ENCODE assay signal across 11 mouse cellular contexts in genomic region chr11:113763449-113763848, GRCm38 (mm10). TPM values are rescaled to one million over a fixed set of nuclear protein-coding genes. Genes with fewer than 3 reads are reported as not detected.
DNase-seq lines count a peak whose midpoint lies in the region; ATAC-seq lines count a peak whose summit lies in the region.
"Had no signal": no experiment of that assay in that cellular context is flagged by ENCODE, and none has a peak within 500 bp of the region (broad histone marks: within the 10 kb centered on the region; RNA-seq: fewer than 3 reads in every experiment).

No protein-coding gene starts in this region.

- H3K27me3 ChIP-seq in kidney, embryonic 15.5 days = no peaks in the 10 kb centered on the region
- H3K27me3 ChIP-seq in stomach, embryonic 15.5 days (replicated peaks) = no peaks in the 10 kb centered on the region
- no peaks in the 10 kb centered on the region for H3K27me3 ChIP-seq in midbrain, embryonic 10.5 days (ENCODE audit: low read depth, poor library complexity, severe bottlenecking)

- no peak overlapping the region for H3K9ac ChIP-seq in kidney, embryonic 15.5 days
- H3K9ac ChIP-seq in stomach, embryonic 15.5 days = no peak overlapping the region

- H3K27ac ChIP-seq in kidney, embryonic 15.5 days = no peak overlapping the region; the same call in 1 of the 2 replicates
- H3K27ac ChIP-seq in stomach, embryonic 15.5 days = no peak overlapping the region
- H3K27ac ChIP-seq in midbrain, embryonic 10.5 days (replicated peaks) = no peak overlapping the region

- peak; percentile 44; the same call in 1 of the 2 replicates for ATAC-seq in kidney, embryonic 15.5 days (replicated peaks; ENCODE audit: low FRiP score)
- no peak for ATAC-seq in stomach, embryonic 15.5 days (ENCODE audit: insufficient read depth, low FRiP score, low read depth)

- H3K9me3 ChIP-seq in kidney, embryonic 15.5 days (replicated peaks) = no peaks in the 10 kb centered on the region
- H3K9me3 ChIP-seq in stomach, embryonic 15.5 days = no peaks in the 10 kb centered on the region
- H3K9me3 ChIP-seq in midbrain, embryonic 10.5 days (replicated peaks) = no peaks in the 10 kb centered on the region

- DNase-seq in kidney, adult 9 months = no peak
- peak; percentile 51 for DNase-seq in ZHBTc4 (ENCODE audit: low read depth, low spot score)
- DNase-seq in induced T-regulatory cell, adult 2 months (ENCODE audit: low read depth) = peak; percentile 83
- DNase-seq in cerebellum, adult 9-10 months = no peak
- no peak for DNase-seq in midbrain, embryonic 10.5 days (ENCODE audit: low spot score)
- DNase-seq: adrenal gland, postnatal 10 days; cerebellum, adult 11 months; heart, postnatal 14 days had no signal

- H3K4me3 ChIP-seq in kidney, embryonic 15.5 days (replicated peaks) = no peak overlapping the region
- H3K4me3 ChIP-seq in stomach, embryonic 15.5 days (replicated peaks) = no peak overlapping the region
- H3K4me3 ChIP-seq in midbrain, embryonic 10.5 days = no peak overlapping the region
- H3K4me3 ChIP-seq: myocyte had no signal

- 12% methylated on average over 5 of the region's 5 CpGs for WGBS in kidney, embryonic 15.5 days
- WGBS in stomach, embryonic 15.5 days = 21% methylated on average over 5 of the region's 5 CpGs
- 23% methylated on average over 5 of the region's 5 CpGs for WGBS in midbrain, embryonic 10.5 days

- no peaks in the 10 kb centered on the region for H3K36me3 ChIP-seq in kidney, embryonic 15.5 days
- H3K36me3 ChIP-seq in stomach, embryonic 15.5 days = no peaks in the 10 kb centered on the region
- H3K36me3 ChIP-seq in midbrain, embryonic 10.5 days = no peaks in the 10 kb centered on the region

- H3K4me2 ChIP-seq in kidney, embryonic 15.5 days = peak overlapping the region; percentile 28; the same call in 1 of the 2 replicates
- peak overlapping the region; percentile 21; the same call in 1 of the 2 replicates for H3K4me2 ChIP-seq in stomach, embryonic 15.5 days

- peaks cover 32% of the 10 kb centered on the region for H3K4me1 ChIP-seq in kidney, embryonic 15.5 days
- peaks cover 27% of the 10 kb centered on the region for H3K4me1 ChIP-seq in stomach, embryonic 15.5 days
- H3K4me1 ChIP-seq in midbrain, embryonic 10.5 days = peaks cover 25% of the 10 kb centered on the region

RNA-seq across cellular contexts. Expression of gene Cdc42ep4, which starts 11.8 kb away (rescaled TPM):
- polyA plus RNA-seq in kidney, embryonic 15.5 days (2015; fragmentation: Nextera tagmentation; extraction: Ambion mirVana) = 63.7 and 66.7 TPM in 2 replicates
- polyA plus RNA-seq in stomach, embryonic 15.5 days (2015; fragmentation: Nextera tagmentation; extraction: Ambion mirVana) = 51.6 and 59.6 TPM in 2 replicates
- 91.4 and 105 TPM in 2 replicates for polyA plus RNA-seq in midbrain, embryonic 10.5 days (2016; fragmentation: Nextera tagmentation; extraction: Ambion mirVana)

RNA-seq across cellular contexts. Expression of gene Cpsf4l, which starts 53.6 kb away (rescaled TPM):
- 0.74 and 1.2 TPM in 2 replicates for polyA plus RNA-seq in kidney, embryonic 15.5 days (2015; fragmentation: Nextera tagmentation; extraction: Ambion mirVana)
- polyA plus RNA-seq in stomach, embryonic 15.5 days (2015; fragmentation: Nextera tagmentation; extraction: Ambion mirVana) = 0.23 and 0.42 TPM in 2 replicates
- 0.37 and 0.51 TPM in 2 replicates for polyA plus RNA-seq in midbrain, embryonic 10.5 days (2016; fragmentation: Nextera tagmentation; extraction: Ambion mirVana)

Comparison
In these comparisons a context has a peak if more than half of its experiments do, and no peak if none do; other contexts are left out.
1. DNase-seq: peak in ZHBTc4 (single experiment) and induced T-regulatory cell, adult 2 months (single experiment); none in kidney, adult 9 months (single experiment), cerebellum, adult 9-10 months (single experiment) and midbrain, embryonic 10.5 days (single experiment).